Comparison of ENCODE assay signal across 16 mouse cellular contexts in genomic region chr1:160060542-160060941, GRCm38 (mm10). TPM values are rescaled to one million over a fixed set of nuclear protein-coding genes. Genes with fewer than 3 reads are reported as not detected.
DNase-seq lines count a peak whose midpoint lies in the region; ATAC-seq lines count a peak whose summit lies in the region.
"Had no signal": no experiment of that assay in that cellular context is flagged by ENCODE, and none has a peak within 500 bp of the region (broad histone marks: within the 10 kb centered on the region; RNA-seq: fewer than 3 reads in every experiment).

No protein-coding gene starts in this region.

- 0 out of 2 replicates have a peak, but pooled peaks cover 3% of the 10 kb centered on the region for H3K9me3 ChIP-seq in heart, embryonic 12.5 days (replicated peaks)
- H3K9me3 ChIP-seq in liver, embryonic 15.5 days (replicated peaks) = no peaks in the 10 kb centered on the region
- no peaks in the 10 kb centered on the region for H3K9me3 ChIP-seq in midbrain, embryonic 13.5 days
- H3K9me3 ChIP-seq in midbrain, embryonic 11.5 days (ENCODE audit: control insufficient read depth, low read length) = no peaks in the 10 kb centered on the region
- H3K9me3 ChIP-seq: embryonic facial prominence, embryonic 10.5 days; forebrain, embryonic 12.5 days; hindbrain, embryonic 12.5 days had no signal

- ATAC-seq in heart, embryonic 12.5 days (ENCODE audit: insufficient number of reproducible peaks, low FRiP score) = no peak
- no peak for ATAC-seq in liver, embryonic 15.5 days (ENCODE audit: insufficient read depth)
- ATAC-seq in midbrain, embryonic 13.5 days = no peak
- no peak for ATAC-seq in midbrain, embryonic 11.5 days (ENCODE audit: low FRiP score)

- H3K36me3 ChIP-seq in heart, embryonic 12.5 days = no peaks in the 10 kb centered on the region
- no peaks in the 10 kb centered on the region for H3K36me3 ChIP-seq in liver, embryonic 15.5 days (replicated peaks)
- H3K36me3 ChIP-seq in midbrain, embryonic 13.5 days = no peaks in the 10 kb centered on the region
- no peaks in the 10 kb centered on the region for H3K36me3 ChIP-seq in midbrain, embryonic 11.5 days (ENCODE audit: control insufficient read depth, insufficient read depth, low read length)
- H3K36me3 ChIP-seq: embryonic facial prominence, embryonic 10.5 days; forebrain, embryonic 12.5 days; hindbrain, embryonic 12.5 days had no signal

- no peak overlapping the region for H3K4me3 ChIP-seq in heart, embryonic 12.5 days
- H3K4me3 ChIP-seq in brown adipose tissue, adult 24 weeks (ENCODE audit: insufficient read depth, low read depth, low read length) = no peak overlapping the region
- no peak overlapping the region for H3K4me3 ChIP-seq in liver, embryonic 15.5 days (replicated peaks)
- no peak overlapping the region for H3K4me3 ChIP-seq in midbrain, embryonic 13.5 days (replicated peaks)
- no peak overlapping the region for H3K4me3 ChIP-seq in midbrain, embryonic 11.5 days (ENCODE audit: low read depth, low read length)
- H3K4me3 ChIP-seq: embryonic facial prominence, embryonic 10.5 days; forebrain, embryonic 12.5 days; hindbrain, embryonic 12.5 days had no signal

- DNase-seq in heart, postnatal 4 days = no peak
- peak; percentile 79 for DNase-seq in lung, postnatal 25 days (ENCODE audit: low spot score)
- no peak for DNase-seq in midbrain, embryonic 11.5 days (ENCODE audit: low spot score, missing footprints)
- no peak for DNase-seq in left cerebral cortex, adult 11 months (ENCODE audit: low spot score)
- DNase-seq: adrenal gland, adult 8-10 months; cerebellum, adult 11-12 months; gastrocnemius, postnatal 25 days; kidney, adult 11 months; kidney, postnatal 25 days had no signal

- 0 out of 2 replicates have a peak overlapping the region, but pooled peaks have one; percentile 33 for H3K27ac ChIP-seq in heart, embryonic 12.5 days (ENCODE audit: poor library complexity, severe bottlenecking)
- H3K27ac ChIP-seq in brown adipose tissue, adult 24 weeks (replicated peaks; ENCODE audit: low read depth, low read length) = 0 out of 2 replicates have a peak overlapping the region, but pooled peaks have one; percentile 52
- peak overlapping the region; percentile 93 for H3K27ac ChIP-seq in liver, embryonic 15.5 days (replicated peaks)
- H3K27ac ChIP-seq in midbrain, embryonic 13.5 days = no peak overlapping the region
- H3K27ac ChIP-seq in midbrain, embryonic 11.5 days (ENCODE audit: low read depth, low read length) = no peak overlapping the region
- H3K27ac ChIP-seq: embryonic facial prominence, embryonic 10.5 days; forebrain, embryonic 12.5 days; hindbrain, embryonic 12.5 days had no signal

- no peak overlapping the region for H3K4me2 ChIP-seq in heart, embryonic 12.5 days
- peak overlapping the region; percentile 61 for H3K4me2 ChIP-seq in liver, embryonic 15.5 days
- no peak overlapping the region for H3K4me2 ChIP-seq in midbrain, embryonic 13.5 days (replicated peaks)
- H3K4me2 ChIP-seq in midbrain, embryonic 11.5 days = no peak overlapping the region
- H3K4me2 ChIP-seq: forebrain, embryonic 12.5 days; hindbrain, embryonic 12.5 days had no signal

- peaks cover 12% of the 10 kb centered on the region for H3K4me1 ChIP-seq in heart, embryonic 12.5 days (replicated peaks)
- peaks cover 26% of the 10 kb centered on the region; the same call in 1 of the 2 replicates for H3K4me1 ChIP-seq in brown adipose tissue, adult 24 weeks (ENCODE audit: control insufficient read depth, insufficient read depth, insufficient read length, low read length)
- H3K4me1 ChIP-seq in liver, embryonic 15.5 days (replicated peaks) = peaks cover 82% of the 10 kb centered on the region
- no peaks in the 10 kb centered on the region for H3K4me1 ChIP-seq in midbrain, embryonic 13.5 days (replicated peaks)
- H3K4me1 ChIP-seq in midbrain, embryonic 11.5 days (ENCODE audit: control insufficient read depth, insufficient read depth, low read length) = no peaks in the 10 kb centered on the region
- H3K4me1 ChIP-seq: embryonic facial prominence, embryonic 10.5 days; forebrain, embryonic 12.5 days; hindbrain, embryonic 12.5 days had no signal

- H3K9ac ChIP-seq in heart, embryonic 12.5 days = no peak overlapping the region
- H3K9ac ChIP-seq in liver, embryonic 15.5 days = peak overlapping the region; percentile 31; the same call in 1 of the 2 replicates
- no peak overlapping the region for H3K9ac ChIP-seq in midbrain, embryonic 13.5 days (replicated peaks)
- H3K9ac ChIP-seq in midbrain, embryonic 11.5 days (ENCODE audit: low read length) = no peak overlapping the region
- H3K9ac ChIP-seq: forebrain, embryonic 12.5 days; hindbrain, embryonic 12.5 days had no signal

- no peaks in the 10 kb centered on the region for H3K27me3 ChIP-seq in heart, embryonic 12.5 days (replicated peaks)
- H3K27me3 ChIP-seq in liver, embryonic 15.5 days = no peaks in the 10 kb centered on the region
- no peaks in the 10 kb centered on the region for H3K27me3 ChIP-seq in midbrain, embryonic 13.5 days
- H3K27me3 ChIP-seq in midbrain, embryonic 11.5 days (ENCODE audit: control insufficient read depth, insufficient read depth, low read length) = no peaks in the 10 kb centered on the region
- H3K27me3 ChIP-seq: forebrain, embryonic 12.5 days; hindbrain, embryonic 12.5 days had no signal

- WGBS in heart, embryonic 12.5 days = 54% methylated on average over 6 of the region's 6 CpGs
- WGBS in liver, embryonic 15.5 days (ENCODE audit: insufficient replicate concordance) = 62% methylated on average over 6 of the region's 6 CpGs
- 75% methylated on average over 6 of the region's 6 CpGs for WGBS in midbrain, embryonic 13.5 days
- WGBS in midbrain, embryonic 11.5 days = 85% methylated on average over 6 of the region's 6 CpGs

RNA-seq across cellular contexts. Expression of gene 4930523C07Rik, which starts 16.4 kb away (rescaled TPM):
- polyA plus RNA-seq in heart, embryonic 12.5 days (2016; fragmentation: Nextera tagmentation; extraction: Ambion mirVana) = 7.4 and 9.6 TPM in 2 replicates
- 10 to 100 TPM; 24.0 to 26.1 TPM for total RNA-seq in heart, postnatal 4 days (2021)
- 11.0 and 15.0 TPM in 2 replicates for polyA plus RNA-seq in brown adipose tissue, adult 24 weeks (2012; ENCODE audit: insufficient read depth, insufficient read length, missing spikeins)
- 24.9 and 25.5 TPM in 2 replicates for polyA plus RNA-seq in liver, embryonic 15.5 days (2015; fragmentation: Nextera tagmentation; extraction: Ambion mirVana)
- 1.1 and 1.2 TPM in 2 replicates for polyA plus RNA-seq in midbrain, embryonic 13.5 days (2015; fragmentation: Nextera tagmentation; extraction: Ambion mirVana)
- 1.9 and 2.8 TPM in 2 replicates for polyA plus RNA-seq in midbrain, embryonic 11.5 days (2014; fragmentation: Nextera tagmentation; extraction: Ambion mirVana)

Comparison
In these comparisons a context has a peak if more than half of its experiments do, and no peak if none do; other contexts are left out.
1. H3K27ac ChIP-seq: peak in heart, embryonic 12.5 days (single experiment), brown adipose tissue, adult 24 weeks (single experiment) and liver, embryonic 15.5 days (single experiment); none in midbrain, embryonic 13.5 days (single experiment) and midbrain, embryonic 11.5 days (single experiment).